Mouse (Mus musculus): ENCODE data around the gene Akap13.

Akap13 gene

DNA sequence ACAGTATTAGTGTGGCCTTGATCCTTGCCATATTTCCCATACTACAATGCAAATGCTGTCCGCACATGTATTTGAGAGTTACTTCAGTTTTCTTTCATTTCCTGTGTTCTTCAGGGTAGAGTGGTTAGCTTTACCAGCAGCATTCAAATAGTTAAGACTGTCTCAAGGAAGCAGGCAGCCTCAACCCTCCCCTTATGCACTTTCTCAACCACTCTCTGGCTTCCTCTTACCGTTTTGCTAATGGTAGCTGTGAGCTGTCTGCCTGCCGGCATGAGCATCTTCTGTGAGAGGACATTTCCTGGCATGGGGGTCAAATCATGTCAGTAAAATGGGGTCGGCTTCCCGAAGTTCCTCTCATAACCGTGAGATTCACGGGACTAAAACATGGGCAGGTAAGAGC, 246.4 kb downstream of the Akap13 start:
- in situ Hi-C loops (cut with MboI; ENCODE audit: unreplicated experiment in 2 of 2) = no loop called here

DNA sequence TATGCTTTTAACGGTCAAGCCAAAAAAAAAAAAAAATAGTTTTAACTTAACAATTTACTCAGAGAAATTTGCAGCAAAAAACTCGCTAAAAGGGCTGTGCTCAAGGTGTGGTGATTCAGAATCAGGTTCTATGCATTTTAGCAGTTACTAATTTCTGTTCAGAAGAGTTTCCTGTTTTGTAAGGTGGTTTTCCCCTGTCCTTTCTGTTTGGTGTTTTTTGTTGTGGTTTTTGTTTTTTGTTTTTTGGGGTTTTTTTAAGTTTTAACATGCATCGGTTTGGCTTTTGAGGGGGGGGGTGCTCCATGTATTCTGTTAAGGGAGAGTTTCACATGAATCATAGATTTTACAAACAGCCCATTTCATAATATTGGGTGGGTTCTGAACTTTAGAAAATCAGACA, 247.0 kb downstream of the Akap13 start:
- in situ Hi-C loops (cut with MboI; ENCODE audit: unreplicated experiment in 2 of 2) = no loop called here

DNA sequence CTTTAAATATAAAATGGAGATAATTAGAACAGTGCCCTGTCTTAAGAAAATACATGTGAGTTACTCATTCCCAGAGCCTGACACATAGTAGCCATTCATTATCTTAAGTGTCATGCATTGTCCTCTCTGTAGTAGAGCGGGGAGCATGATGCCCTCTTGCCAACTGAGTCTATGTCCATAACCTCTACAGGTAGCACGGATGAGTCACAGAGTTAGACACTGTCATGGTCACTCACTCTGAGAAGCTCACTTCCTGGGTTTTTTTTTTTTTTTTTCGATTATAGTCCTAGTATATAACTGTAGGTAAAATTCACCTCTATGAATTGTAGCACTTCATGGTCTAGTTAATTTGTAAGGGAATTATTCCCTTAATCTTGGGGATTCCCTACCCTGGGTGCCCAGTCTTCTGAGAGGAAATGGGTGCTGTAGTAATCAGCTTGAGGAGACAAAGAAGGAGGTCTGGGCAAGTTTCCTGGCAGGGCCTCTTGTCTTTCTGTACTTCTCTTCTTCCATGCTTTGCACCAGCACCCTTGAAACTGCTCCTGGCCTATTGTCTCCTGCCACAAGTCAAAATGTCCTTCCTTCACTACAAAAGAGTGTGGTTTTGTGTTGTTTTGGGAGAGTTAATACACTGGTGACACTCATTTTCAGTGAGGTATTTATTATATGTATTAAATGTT, 247.8 kb downstream of the Akap13 start:
- in situ Hi-C loops (cut with MboI; ENCODE audit: unreplicated experiment in 2 of 2) = no loop called here

DNA sequence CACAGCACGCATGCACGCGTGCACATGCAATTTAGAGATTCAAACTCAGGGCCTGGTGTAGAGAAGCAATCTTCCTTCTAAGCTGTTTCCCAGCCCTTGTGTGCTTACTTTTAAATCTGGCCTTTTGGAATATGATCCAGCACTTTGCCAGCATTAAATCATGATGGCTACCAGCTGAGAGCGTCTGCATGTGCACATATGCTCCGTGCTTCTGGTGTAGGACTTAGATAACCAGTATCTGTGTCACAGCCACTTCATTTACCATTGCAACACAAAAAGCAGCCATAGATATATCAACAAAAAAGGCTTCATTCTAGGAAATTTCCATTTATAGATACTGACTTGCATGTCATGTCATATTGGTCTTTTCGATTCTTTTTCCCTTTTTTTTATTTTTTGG, 249.5 kb downstream of the Akap13 start:
- in situ Hi-C loops (cut with MboI; ENCODE audit: unreplicated experiment in 2 of 2) = no loop called here

DNA sequence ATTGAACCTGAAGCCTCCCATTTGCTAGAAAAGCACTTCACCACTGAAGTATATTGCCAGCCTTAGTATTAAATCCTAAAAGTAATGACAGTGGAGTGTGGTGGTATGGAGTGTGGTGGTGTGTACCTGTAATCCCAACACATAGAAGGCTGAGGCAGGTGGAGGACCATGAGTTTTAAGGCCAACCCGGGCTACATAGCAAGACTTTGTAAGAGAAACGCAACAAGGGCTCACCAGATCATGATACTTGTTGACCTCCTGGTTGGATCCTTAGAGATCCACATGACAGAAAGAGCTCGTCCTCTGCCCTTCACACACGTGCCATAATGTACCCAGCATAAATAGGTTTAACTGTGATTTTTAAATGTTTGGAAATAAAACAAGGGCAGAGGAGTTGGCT, 254.6 kb downstream of the Akap13 start:
- in situ Hi-C loops (cut with MboI; ENCODE audit: unreplicated experiment in 2 of 2) = loop anchor here in 1 of 2 experiments (10.0 kb wide), 1 partner anchor 145 kb away; no protein-coding TSS in a partner anchor

DNA sequence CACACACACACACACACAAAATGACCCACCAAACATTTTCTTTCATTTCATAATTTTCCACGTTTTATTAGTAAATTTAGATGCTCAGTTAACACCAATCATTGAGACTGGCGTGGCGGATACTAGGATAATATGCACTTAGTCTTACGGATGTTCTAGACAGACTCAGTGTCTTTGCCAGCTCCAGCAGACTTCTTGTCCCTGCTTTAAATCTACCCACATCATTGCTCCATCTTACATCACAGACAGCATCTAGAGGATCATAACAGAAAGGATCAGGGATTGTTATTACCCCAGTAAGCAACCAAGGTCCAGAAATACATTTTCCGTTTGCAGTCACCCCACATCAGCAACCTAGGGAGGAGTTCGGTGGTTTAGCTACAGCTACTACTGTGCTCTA, 255.6 kb downstream of the Akap13 start:
- in situ Hi-C loops (cut with MboI; ENCODE audit: unreplicated experiment in 2 of 2) = loop anchor here in 1 of 2 experiments (10.0 kb wide), 1 partner anchor 146 kb away; no protein-coding TSS in a partner anchor

DNA sequence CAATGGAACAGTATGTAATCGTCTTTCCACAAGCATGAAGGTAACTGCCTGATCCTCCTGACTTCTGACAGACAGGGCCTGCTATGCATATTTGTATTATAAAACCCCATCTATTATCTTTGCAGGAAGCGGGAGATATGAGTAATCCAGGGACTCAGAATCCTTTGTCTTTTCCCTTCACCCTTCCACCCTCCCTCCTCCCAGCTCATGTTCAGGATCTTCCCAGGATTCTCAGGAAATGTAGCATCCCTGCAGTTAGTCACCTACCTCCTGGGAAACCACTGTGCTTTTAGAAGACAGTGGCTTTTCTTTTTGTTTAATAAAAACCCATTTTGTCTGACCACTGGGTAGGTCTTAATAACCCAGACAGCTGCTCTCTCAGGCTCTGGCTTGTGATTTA, 256.1 kb downstream of the Akap13 start:
- in situ Hi-C loops (cut with MboI; ENCODE audit: unreplicated experiment in 2 of 2) = loop anchor here in 1 of 2 experiments (10.0 kb wide), 1 partner anchor 147 kb away; no protein-coding TSS in a partner anchor

DNA sequence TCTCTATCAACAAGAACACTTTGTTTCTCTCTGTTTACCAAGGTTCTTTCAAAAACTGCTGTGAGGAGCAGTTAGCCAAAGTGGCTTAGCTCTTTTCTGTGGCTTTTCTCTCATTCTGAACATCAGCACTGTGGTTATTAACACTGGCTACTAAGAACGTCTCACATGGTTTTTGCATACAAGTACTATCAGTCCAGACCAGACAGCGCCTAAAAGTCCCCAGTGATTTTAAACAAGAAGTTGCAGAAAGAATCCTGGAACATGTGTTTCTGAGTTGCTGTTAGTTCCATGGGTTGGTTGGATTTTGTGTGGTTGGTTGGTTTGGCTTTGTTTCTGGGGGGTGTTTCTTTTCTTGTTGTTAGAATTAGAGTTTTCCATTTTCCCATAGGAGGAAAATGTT, 257.5 kb downstream of the Akap13 start:
- in situ Hi-C loops (cut with MboI; ENCODE audit: unreplicated experiment in 2 of 2) = loop anchor here in 1 of 2 experiments (10.0 kb wide), 1 partner anchor 148 kb away; no protein-coding TSS in a partner anchor

DNA sequence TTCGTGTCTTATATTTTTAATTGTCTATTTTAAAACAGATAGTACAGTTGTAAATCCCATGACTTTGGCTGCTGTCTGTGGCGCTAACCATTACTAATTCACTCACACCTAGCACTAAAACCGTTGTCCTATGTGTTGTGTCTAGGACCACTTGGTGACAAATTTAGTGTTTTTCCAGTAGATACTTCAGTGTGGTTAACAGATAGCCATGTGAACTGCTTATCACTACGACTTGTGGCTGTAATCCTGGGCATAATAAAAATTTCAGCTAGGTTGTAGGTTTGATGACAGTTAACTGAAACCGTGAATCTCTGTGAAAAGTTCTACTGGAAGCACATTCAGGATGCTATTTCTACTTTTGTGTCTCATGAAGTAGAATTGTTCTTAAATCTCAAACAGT, 258.6 kb downstream of the Akap13 start:
- in situ Hi-C loops (cut with MboI; ENCODE audit: unreplicated experiment in 2 of 2) = loop anchor here in 1 of 2 experiments (10.0 kb wide), 1 partner anchor 149 kb away; no protein-coding TSS in a partner anchor

DNA sequence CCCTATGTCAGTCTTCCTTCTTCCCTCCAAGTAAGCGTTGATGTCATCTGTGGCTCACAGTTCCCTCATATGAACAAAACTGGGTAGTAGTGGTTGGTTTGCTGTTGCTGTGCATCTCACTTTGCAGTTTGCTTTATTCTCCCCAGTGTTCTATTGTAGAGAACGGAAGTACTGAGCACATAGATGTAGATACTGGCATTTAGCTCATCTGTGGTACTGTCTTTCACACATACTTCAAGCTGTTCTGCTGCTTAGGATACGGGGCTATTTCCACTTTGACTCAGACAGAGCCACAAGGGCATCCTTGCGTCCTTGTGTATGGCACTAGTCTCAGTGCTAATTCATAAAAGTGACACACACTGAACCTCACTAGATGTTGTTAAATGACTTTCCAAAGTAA, 259.7 kb downstream of the Akap13 start:
- in situ Hi-C loops (cut with MboI; ENCODE audit: unreplicated experiment in 2 of 2) = loop anchor here in 1 of 2 experiments (5.0 to 10.0 kb wide), 2 partner anchors 73 to 150 kb away; no protein-coding TSS in a partner anchor

DNA sequence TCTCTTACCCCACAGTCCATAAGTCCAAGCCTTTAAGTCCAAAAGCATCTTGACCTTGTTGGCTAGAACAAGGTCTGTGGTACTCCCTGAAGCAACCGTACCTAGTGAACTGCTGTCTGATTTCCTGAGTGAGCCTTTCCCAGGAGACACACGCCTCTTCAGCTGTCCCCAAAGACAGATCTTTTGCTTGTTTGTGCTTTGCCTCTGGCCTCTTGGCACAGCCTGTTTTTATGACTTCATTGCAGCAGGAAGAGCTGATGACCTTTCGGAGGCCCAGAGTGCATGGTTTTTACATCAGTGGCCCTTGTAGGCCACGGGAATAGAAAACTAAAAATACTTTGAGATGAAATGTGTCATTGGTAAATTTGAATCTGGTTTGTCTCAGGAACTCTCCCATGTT, 260.6 kb downstream of the Akap13 start:
- in situ Hi-C loops (cut with MboI; ENCODE audit: unreplicated experiment in 2 of 2) = loop anchor here in 1 of 2 experiments (5.0 to 10.0 kb wide), 2 partner anchors 74 to 151 kb away; no protein-coding TSS in a partner anchor

DNA sequence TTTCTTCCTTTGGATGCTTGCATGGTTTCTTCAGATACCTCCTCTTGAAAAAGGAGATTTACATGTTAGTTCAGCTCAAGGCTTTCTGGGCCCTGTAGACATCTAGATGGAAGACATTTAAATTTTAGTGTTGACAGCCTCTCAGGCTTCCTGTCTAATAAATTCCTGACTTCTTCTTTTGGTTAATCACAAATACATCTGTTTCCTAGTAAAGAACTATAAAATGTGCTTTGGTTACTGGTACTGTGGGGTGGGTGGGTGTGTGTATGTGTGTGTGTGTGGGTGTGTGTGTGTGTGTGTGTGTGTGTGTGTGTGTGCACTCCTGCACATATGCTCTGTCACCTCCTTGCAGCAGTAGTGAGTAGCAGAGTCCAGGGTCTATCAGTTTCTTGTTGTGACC, 262.0 kb downstream of the Akap13 start:
- in situ Hi-C loops (cut with MboI; ENCODE audit: unreplicated experiment in 2 of 2) = loop anchor here in 1 of 2 experiments (5.0 to 10.0 kb wide), 2 partner anchors 75 to 153 kb away; no protein-coding TSS in a partner anchor

DNA sequence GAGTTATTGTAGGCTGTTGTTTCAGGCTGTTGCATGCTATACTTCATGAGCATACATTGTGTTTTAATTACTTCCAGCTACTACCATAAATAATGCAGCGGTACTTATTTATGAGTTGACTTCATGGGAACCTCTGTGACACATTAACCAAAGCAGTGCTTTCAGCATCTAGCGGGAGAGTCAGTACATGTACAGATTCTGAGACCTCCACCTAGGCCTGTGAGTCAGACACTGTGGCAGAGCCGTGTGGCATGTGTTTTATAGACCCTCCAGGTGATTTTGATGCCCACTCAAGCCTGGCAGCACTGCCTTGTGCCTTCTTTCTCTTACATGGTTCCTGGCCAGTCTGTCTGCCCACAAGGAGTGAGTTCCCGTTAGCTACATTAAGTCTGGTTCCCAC, 266.0 kb downstream of the Akap13 start:
- in situ Hi-C loops (cut with MboI; ENCODE audit: unreplicated experiment in 2 of 2) = no loop called here

DNA sequence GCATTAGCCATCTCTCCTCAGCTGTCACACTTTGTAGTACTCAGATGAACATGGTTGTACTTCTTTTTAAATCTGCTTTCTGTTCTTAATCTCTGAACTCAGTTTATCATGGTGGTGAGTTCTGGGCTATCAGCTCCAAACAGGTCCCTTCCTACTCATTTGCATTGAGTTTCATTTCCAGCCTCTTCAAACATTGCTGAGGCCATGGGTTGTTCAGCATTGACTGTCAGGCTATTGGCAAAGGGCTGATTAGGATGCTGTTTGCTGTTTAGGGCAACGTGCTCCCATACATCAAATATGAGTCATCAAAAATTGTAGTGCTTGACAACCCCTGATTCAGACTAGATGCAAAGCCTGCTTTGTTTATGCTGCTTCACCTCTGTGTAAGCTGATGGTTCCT, 268.7 kb downstream of the Akap13 start:
- in situ Hi-C loops (cut with MboI; ENCODE audit: unreplicated experiment in 2 of 2) = no loop called here

DNA sequence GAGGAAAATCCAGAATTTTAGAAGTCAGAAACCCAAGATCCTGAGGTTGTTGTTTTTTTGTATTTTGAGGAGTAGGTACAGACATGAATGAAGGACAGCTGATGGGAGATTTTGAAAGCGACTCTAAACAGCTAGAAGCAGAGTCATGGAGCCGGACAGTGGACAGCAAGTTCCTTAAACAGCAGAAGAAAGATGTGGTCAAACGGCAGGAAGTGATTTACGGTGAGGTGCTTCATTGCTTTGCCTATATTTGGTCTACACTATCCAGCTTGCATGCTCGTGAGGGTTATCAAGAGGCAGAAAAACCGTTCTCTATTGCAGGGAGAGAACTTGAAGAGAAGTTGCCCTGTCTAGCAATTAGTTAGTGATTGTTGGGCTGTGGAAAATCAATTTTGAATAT, 270.6 kb downstream of the Akap13 start:
- in situ Hi-C loops (cut with MboI; ENCODE audit: unreplicated experiment in 2 of 2) = loop anchor here (5.0 to 25.0 kb wide), 2 partner anchors 354 to 1211 kb away; no protein-coding TSS in a partner anchor

DNA sequence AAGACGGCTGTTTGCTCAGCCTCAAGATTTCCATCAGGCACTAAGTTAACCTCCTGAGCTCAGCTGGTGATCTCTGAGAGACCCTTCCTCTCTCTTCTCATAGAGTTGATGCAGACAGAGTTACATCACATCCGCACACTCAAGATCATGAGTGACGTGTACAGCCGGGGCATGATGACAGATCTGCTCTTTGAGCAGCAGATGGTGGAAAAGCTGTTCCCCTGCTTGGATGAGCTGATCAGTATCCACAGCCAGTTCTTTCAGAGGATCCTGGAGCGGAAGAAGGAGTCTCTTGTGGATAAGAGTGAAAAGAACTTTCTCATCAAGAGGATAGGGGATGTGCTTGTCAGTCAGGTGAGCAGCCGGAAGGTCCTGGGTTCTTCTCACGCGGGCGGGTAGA, 271.5 kb downstream of the Akap13 start:
- in situ Hi-C loops (cut with MboI; ENCODE audit: unreplicated experiment in 2 of 2) = loop anchor here (5.0 to 25.0 kb wide), 2 partner anchors 355 to 1210 kb away; no protein-coding TSS in a partner anchor

DNA sequence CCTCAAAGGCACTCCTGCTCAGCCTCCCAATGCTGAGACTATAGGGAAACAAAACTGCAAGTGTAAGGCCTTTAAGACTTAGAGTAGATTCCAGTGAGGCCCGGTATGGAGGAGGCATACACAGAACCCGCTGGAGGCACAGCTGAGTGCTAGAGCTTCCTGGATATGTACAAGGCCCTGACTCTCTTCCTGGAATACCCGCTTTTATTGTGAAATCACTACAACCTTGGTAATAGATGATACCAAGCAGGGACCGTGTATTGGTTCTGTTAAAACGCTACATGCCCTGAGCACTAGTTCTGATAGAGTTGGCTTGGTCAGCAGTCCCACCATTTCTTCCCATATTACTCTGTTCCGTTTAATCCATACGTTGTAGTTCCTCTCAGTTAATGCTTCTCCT, 274.3 kb downstream of the Akap13 start:
- in situ Hi-C loops (cut with MboI; ENCODE audit: unreplicated experiment in 2 of 2) = loop anchor here (5.0 to 25.0 kb wide), 4 partner anchors 165 to 1208 kb away; no protein-coding TSS in a partner anchor

DNA sequence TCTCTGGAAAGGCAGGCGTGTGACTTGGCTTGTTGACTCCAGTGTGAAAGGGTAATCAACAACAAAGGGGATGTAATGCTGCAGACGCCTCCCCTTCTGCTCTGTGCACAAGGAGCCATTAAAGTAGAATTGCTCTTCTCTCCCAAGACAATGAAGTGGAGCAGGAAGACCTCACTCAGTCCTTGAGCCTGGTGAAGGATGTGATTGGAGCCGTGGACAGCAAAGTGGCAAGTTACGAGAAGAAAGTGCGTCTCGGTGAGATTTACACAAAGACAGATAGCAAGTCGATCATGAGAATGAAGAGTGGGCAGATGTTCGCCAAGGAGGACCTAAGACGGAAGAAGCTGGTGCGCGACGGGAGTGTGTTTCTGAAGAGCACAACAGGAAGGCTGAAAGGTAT, 274.9 kb downstream of the Akap13 start:
- in situ Hi-C loops (cut with MboI; ENCODE audit: unreplicated experiment in 2 of 2) = loop anchor here (10.0 to 25.0 kb wide), 3 partner anchors 165 to 1207 kb away; no protein-coding TSS in a partner anchor

DNA sequence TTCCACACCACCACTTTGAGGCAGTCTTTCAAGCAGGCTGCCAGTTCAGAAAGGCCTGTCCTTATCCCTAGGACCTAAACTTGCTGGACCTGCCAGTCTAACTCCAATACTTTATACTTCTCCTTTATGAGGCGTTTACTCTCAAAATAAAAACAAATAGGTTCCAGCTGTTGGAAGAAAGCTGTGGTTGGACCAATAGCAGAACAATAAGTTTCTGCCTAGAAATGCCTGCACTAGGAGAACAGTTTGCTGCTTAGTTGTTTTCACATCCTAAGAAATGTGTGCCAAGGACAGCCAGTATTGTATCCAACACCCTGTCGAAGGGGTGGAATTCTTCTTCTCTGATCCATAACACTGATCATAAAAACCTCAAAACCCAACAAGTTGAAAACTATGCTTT, 276.6 kb downstream of the Akap13 start:
- in situ Hi-C loops (cut with MboI; ENCODE audit: unreplicated experiment in 2 of 2) = loop anchor here (10.0 to 25.0 kb wide), 3 partner anchors 167 to 1205 kb away; no protein-coding TSS in a partner anchor

DNA sequence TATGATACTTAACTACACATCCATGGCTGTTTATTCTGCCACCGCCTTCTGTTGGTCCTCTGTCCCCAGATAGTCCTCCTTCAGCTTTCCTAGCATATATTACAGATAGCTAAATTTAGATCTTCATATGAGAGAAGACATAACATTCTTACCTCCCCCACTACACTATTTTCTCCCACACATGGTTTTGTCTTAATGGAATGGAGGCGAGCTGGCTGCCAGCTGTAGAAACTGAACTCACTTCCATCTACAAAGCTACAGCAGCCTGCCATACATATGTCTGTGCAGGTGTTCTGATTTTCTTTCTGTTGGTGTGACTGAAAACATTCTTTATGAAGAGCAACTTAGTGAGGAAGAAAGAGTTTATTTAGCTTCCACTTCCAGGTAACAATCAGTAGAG, 277.8 kb downstream of the Akap13 start:
- in situ Hi-C loops (cut with MboI; ENCODE audit: unreplicated experiment in 2 of 2) = loop anchor here (10.0 to 25.0 kb wide), 3 partner anchors 168 to 1204 kb away; no protein-coding TSS in a partner anchor

DNA sequence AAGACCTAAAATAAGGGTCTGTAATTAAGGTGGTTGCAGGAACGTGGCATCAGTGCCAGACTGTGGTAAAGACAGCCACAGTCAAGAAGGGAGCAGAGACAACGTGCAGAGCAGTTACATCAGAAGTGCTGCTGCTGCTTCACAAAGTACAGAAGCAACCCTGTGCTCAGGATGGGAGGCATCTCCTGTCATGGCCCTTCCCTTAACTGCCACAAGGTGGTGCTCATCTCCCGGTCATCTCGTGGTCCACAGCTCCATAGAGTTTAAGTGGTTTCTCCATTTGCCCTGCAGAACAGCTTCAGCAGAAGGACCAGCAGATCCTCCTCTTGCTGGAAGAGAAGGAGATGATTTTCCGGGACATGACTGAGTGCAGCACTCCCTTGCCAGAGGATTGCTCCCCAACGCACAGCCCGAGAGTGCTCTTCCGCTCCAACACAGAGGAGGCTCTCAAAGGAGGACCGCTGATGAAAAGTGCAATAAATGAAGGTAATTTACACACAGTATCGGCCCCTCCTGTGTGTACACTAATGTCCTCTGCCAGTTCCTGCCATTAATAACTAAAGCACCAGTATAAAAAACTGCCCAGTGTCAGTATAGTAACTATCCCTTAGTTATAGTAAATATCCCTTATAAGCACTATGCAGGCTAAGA, 283.9 kb downstream of the Akap13 start:
- in situ Hi-C loops (cut with MboI; ENCODE audit: unreplicated experiment in 2 of 2) = loop anchor here (5.0 to 25.0 kb wide), 4 partner anchors 174 to 1198 kb away; no protein-coding TSS in a partner anchor

Data from v-Abl transformed pro-B cells (cell line).